Mouse (Mus musculus) spleen, adult 12 weeks (tissue): ENCODE data around the gene Olfr835.

Experiments
- DNase-seq: peaks from one replicate; pipeline ENCODE4 v3.0.0; 2022; ENCODE audit warnings: low spot score

The Olfr835 gene

GRCm38 (mm10) chr9:19032435-19032834 is at the start of gene Olfr835:
Gene Olfr835, plus strand, starts transcription at chr9:19032735.
- no peak for DNase-seq

GRCm38 (mm10) chr9:18987690-18988089 is 44.8 kb upstream of the Olfr835 start, which contains the start of gene Olfr834:
Gene Olfr834, plus strand, starts transcription at chr9:18987990.
- no peak for DNase-seq

- DNase-seq, result no peak
Observed at GRCm38 (mm10) chr9:19084986-19085385, 52.5 kb downstream of the Olfr835 start.
